Mouse (Mus musculus) forebrain, embryonic 11.5 days (tissue): ENCODE results near the gene Uqcc2. TPM values are rescaled to one million over a fixed set of nuclear protein-coding genes. Genes with fewer than 3 reads are reported as not detected.

Experiments
- ATAC-seq: fragments of 200-750 bp; cut with Nextera tagmentation; replicated peaks from 2 replicates; pipeline ENCODE4 v1.8.0; 2017; ENCODE audit warnings: moderate TSS enrichment; ENCODE audit not compliant: low FRiP score
- DNase-seq: peaks from one replicate; pipeline ENCODE4 v3.0.0-alpha.2; 2017; ENCODE audit warnings: low spot score
- H3K27ac ChIP-seq: fragments of 300-500 bp; sonication (generic); 2 replicates; pipeline ENCODE4 v1.5.1; 2014; ENCODE audit warnings: low read depth, low read length
- H3K27me3 ChIP-seq: fragments of 300-500 bp; sonication (generic); 2 replicates; pipeline ENCODE4 v1.6.1; 2014; ENCODE audit warnings: mild to moderate bottlenecking, low read length, mixed read lengths; ENCODE audit not compliant: control insufficient read depth, insufficient read depth
- H3K36me3 ChIP-seq: fragments of 300-500 bp; sonication (generic); 2 replicates; pipeline ENCODE4 v1.6.1; 2014; ENCODE audit warnings: mild to moderate bottlenecking, low read length, moderate library complexity, mixed read lengths; ENCODE audit not compliant: control insufficient read depth, insufficient read depth
- H3K4me1 ChIP-seq: fragments of 300-500 bp; sonication (generic); replicated peaks from 2 replicates; pipeline ENCODE4 v1.6.1; 2014; ENCODE audit warnings: low read length, mixed read lengths; ENCODE audit not compliant: control insufficient read depth, insufficient read depth
- H3K4me2 ChIP-seq: fragments of 300-500 bp; sonication (generic); 2 replicates; pipeline ENCODE4 v1.6.1; 2014; ENCODE audit warnings: low read depth, mild to moderate bottlenecking, low read length, moderate library complexity, mixed read lengths; ENCODE audit not compliant: severe bottlenecking
- H3K4me3 ChIP-seq: fragments of 300-500 bp; sonication (generic); 2 replicates; pipeline ENCODE4 v1.5.1; 2014; ENCODE audit warnings: low read depth, low read length
- H3K9ac ChIP-seq: fragments of 300-500 bp; sonication (generic); 2 replicates; pipeline ENCODE4 v1.6.1; 2014; ENCODE audit warnings: low read length
- H3K9me3 ChIP-seq: fragments of 300-500 bp; sonication (generic); 2 replicates; pipeline ENCODE4 v1.6.1; 2016; ENCODE audit warnings: low read length, mixed read lengths; ENCODE audit not compliant: control insufficient read depth
- WGBS: fragments of 180-500 bp; shearing (Covaris S2); extraction: QIAGEN DNeasy Blood & Tissue Kit; methylation state at CpG from one replicate; pipeline ENCODE4 v1.1.7; 2014; 5-methylcytosine and 5-hydroxymethylcytosine counted together
- microRNA-seq: library from miRNA; unstranded; fragments of <30 nt; microRNA quantifications from one replicate; pipeline ENCODE4, GENCODE M21; 2016; ENCODE audit not compliant: insufficient number of aligned reads
- polyA plus RNA-seq: library from polyadenylated mRNA; unstranded; fragments of >200 nt; fragmentation: Nextera tagmentation; extraction: Ambion mirVana; gene quantifications from 2 replicates; pipeline ENCODE4 v1.2.1, GENCODE M21; 2014

Gene Uqcc2
- polyA plus RNA-seq, 1 experiment from 2014 or later = 330 TPM

- Histone ChIP-seq H3K36me3 (no peaks in the 10 kb centered on the region), H3K4me1 (no peaks in the 10 kb centered on the region), H3K9ac (no peak overlapping the region), H3K9me3 (peaks cover 2% of the 10 kb centered on the region; the same call in 1 of the 2 replicates), H3K4me3 (no peak overlapping the region), H3K27me3 (no peaks in the 10 kb centered on the region), H3K27ac (no peak overlapping the region), H3K4me2 (no peak overlapping the region)
- ATAC-seq (no peak), DNase-seq (no peak)
- WGBS = 87% methylated on average over 6 of the region's 6 CpGs
Measured at GRCm38 (mm10) chr17:27077920-27078319, 55.8 kb downstream of the Uqcc2 start.

- H3K36me3 ChIP-seq = no peaks in the 10 kb centered on the region
- ATAC-seq = no peak
- no peak overlapping the region for H3K4me3 ChIP-seq
- peaks cover 2% of the 10 kb centered on the region; the same call in 1 of the 2 replicates for H3K9me3 ChIP-seq
- no peaks in the 10 kb centered on the region for H3K4me1 ChIP-seq
- no peaks in the 10 kb centered on the region for H3K27me3 ChIP-seq
- no peak overlapping the region for H3K9ac ChIP-seq
- H3K27ac ChIP-seq = no peak overlapping the region
- no peak for DNase-seq
- H3K4me2 ChIP-seq = no peak overlapping the region
- WGBS = 90% methylated on average over 7 of the region's 7 CpGs
Measured at GRCm38 (mm10) chr17:27077133-27077532, 56.6 kb downstream of the Uqcc2 start.

GRCm38 (mm10) chr17:27074849-27075745 is 58.6 kb downstream of the Uqcc2 start:
- no peak overlapping the region for H3K4me3 ChIP-seq
- no peaks in the 10 kb centered on the region for H3K4me1 ChIP-seq
- DNase-seq (no peak), ATAC-seq (no peak)
- H3K4me2 ChIP-seq = no peak overlapping the region
- no peaks in the 10 kb centered on the region for H3K27me3 ChIP-seq
- H3K9me3 ChIP-seq = peaks cover 2% of the 10 kb centered on the region; the same call in 1 of the 2 replicates
- no peak overlapping the region for H3K9ac ChIP-seq
- no peak overlapping the region for H3K27ac ChIP-seq
- no peaks in the 10 kb centered on the region for H3K36me3 ChIP-seq
- WGBS = 85% methylated on average over 17 of the region's 17 CpGs

GRCm38 (mm10) chr17:27074236-27074635 is 59.5 kb downstream of the Uqcc2 start:
- Histone ChIP-seq H3K4me3 (no peak overlapping the region), H3K36me3 (no peaks in the 10 kb centered on the region), H3K9me3 (peaks cover 2% of the 10 kb centered on the region; the same call in 1 of the 2 replicates), H3K4me1 (no peaks in the 10 kb centered on the region), H3K4me2 (no peak overlapping the region), H3K27me3 (no peaks in the 10 kb centered on the region), H3K9ac (no peak overlapping the region), H3K27ac (no peak overlapping the region)
- DNase-seq = no peak
- WGBS = 73% methylated on average over 6 of the region's 6 CpGs
- ATAC-seq = no peak

GRCm38 (mm10) chr17:27073778-27074177 is 59.9 kb downstream of the Uqcc2 start:
- WGBS = 84% methylated on average over 9 of the region's 9 CpGs
- Histone ChIP-seq H3K4me3 (no peak overlapping the region), H3K9me3 (peaks cover 2% of the 10 kb centered on the region; the same call in 1 of the 2 replicates), H3K4me2 (no peak overlapping the region), H3K27ac (no peak overlapping the region), H3K9ac (no peak overlapping the region), H3K27me3 (no peaks in the 10 kb centered on the region), H3K4me1 (no peaks in the 10 kb centered on the region), H3K36me3 (no peaks in the 10 kb centered on the region)
- no peak for DNase-seq
- no peak for ATAC-seq

- Histone ChIP-seq H3K4me2 (no peak overlapping the region), H3K27ac (no peak overlapping the region), H3K4me3 (no peak overlapping the region), H3K9me3 (peaks cover 2% of the 10 kb centered on the region; the same call in 1 of the 2 replicates), H3K9ac (no peak overlapping the region), H3K4me1 (no peaks in the 10 kb centered on the region), H3K36me3 (no peaks in the 10 kb centered on the region), H3K27me3 (no peaks in the 10 kb centered on the region)
- 80% methylated on average over 5 of the region's 5 CpGs for WGBS
- DNase-seq (no peak), ATAC-seq (no peak)
Measured at GRCm38 (mm10) chr17:27073126-27073525, 60.6 kb downstream of the Uqcc2 start.

Small RNA genes lying within 50 kb of the gene (microRNA-seq; reads per million reads assigned to microRNA genes)
- not detected for gene Mir7677

Other genes starting within 250 kb of the Uqcc2 start
- gene Kifc5b, start 216.8 kb downstream of the Uqcc2 start, polyA plus RNA-seq = 11.1 and 11.3 TPM in 2 replicates
- 4.5 and 4.9 TPM in 2 replicates for gene Phf1, start 200.9 kb downstream of the Uqcc2 start, polyA plus RNA-seq
- 141 and 154 TPM in 2 replicates for gene Cuta, start 194.3 kb downstream of the Uqcc2 start, polyA plus RNA-seq
- 3.2 and 4.2 TPM in 2 replicates for gene Syngap1, start 192.7 kb downstream of the Uqcc2 start, polyA plus RNA-seq
- 13.7 and 13.9 TPM in 2 replicates for gene Zbtb9, start 160.7 kb downstream of the Uqcc2 start, polyA plus RNA-seq
- gene Bak1, start 104.9 kb downstream of the Uqcc2 start, polyA plus RNA-seq = 6.6 and 7.6 TPM in 2 replicates
- 1.7 and 2.2 TPM in 2 replicates for gene Itpr3, start 76.6 kb downstream of the Uqcc2 start, polyA plus RNA-seq
- gene Ip6k3, start 33.9 kb upstream of the Uqcc2 start, polyA plus RNA-seq = 0.08 and 0.19 TPM in 2 replicates
- gene Lemd2, start 70.6 kb upstream of the Uqcc2 start, polyA plus RNA-seq = 18.1 and 27.8 TPM in 2 replicates